Mouse (Mus musculus): ENCODE measurements at regions not wholly inside any gene's neighbourhood (a gene's known extent, or its start where the extent isn't known, plus 50 kb on each side); places are given as distances from the start of the nearest gene placed in this dataset.

DNA sequence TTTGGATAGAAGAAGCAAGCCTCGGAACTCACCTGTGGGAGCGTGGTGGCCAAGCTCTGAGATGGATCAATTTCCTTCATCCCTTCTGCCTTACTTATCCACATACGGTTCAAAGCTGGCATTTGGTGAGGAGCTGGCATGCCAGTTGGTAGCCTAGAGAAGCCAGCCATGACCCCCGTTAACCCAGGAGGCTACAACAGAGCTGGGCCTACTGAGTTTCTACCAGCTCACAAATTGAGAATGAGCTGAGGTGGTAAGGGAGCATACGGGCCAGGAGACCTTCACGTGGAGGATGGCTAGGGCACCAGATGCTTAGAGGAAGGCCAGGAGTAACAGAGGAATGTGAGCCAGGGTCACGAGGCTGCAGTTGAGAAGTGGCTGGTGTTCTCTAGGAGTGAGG is 139.2 kb downstream of the Slc38a4 start:
- H3K79me2 ChIP-seq (ENCODE audit: control insufficient read depth, insufficient read depth) = no peaks in the 10 kb centered on the region
- no peak overlapping the region for H3ac ChIP-seq (ENCODE audit: control insufficient read depth, insufficient read length, low read depth)
- H3K27me3 ChIP-seq (ENCODE audit: control insufficient read depth, insufficient read depth, insufficient read length) = no peaks in the 10 kb centered on the region
- H3K4me3 ChIP-seq (ENCODE audit: insufficient read depth, poor library complexity, severe bottlenecking) = no peak overlapping the region
- H3K36me3 ChIP-seq (ENCODE audit: control insufficient read depth, insufficient read depth) = no peaks in the 10 kb centered on the region
- TF ChIP-seq CTCF (IDR thresholded peaks at IDR 0.05; ENCODE audit: control insufficient read depth, insufficient read depth, insufficient read length) (no peak), USF1 (IDR thresholded peaks at IDR 0.05; ENCODE audit: low read depth) (no peak), FOSL1 (IDR thresholded peaks at IDR 0.05; ENCODE audit: insufficient read depth, low read length, poor library complexity, severe bottlenecking) (no peak), MAX (IDR thresholded peaks at IDR 0.05) (no peak), MYOG (IDR thresholded peaks at IDR 0.05; ENCODE audit: control insufficient read depth, extremely low read depth, insufficient read length) (no peak)
- no peaks in the 10 kb centered on the region for H3K79me3 ChIP-seq (ENCODE audit: low read depth)

DNA sequence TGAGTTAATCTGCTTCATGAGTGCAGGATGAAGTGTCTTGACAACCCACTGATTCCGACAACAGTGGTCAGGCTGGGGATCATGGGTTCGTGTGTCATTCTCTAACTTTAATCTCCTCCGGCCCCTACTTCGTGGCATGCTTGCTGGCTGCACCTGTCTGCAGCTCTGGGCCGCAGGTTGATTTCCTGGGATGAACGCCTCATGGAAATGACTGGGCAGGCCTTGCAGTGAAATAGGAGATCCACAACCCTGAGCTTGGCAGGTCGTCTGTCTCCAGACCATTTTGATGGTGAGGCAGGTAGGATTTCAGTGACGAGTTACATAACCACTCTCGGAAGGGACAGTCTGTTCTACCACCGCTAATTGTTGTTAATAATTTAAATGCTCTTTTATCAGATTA is 140.2 kb downstream of the Slc38a4 start:
- TF ChIP-seq USF1 (IDR thresholded peaks at IDR 0.05; ENCODE audit: low read depth) (no peak), MAX (IDR thresholded peaks at IDR 0.05) (no peak), MYOG (IDR thresholded peaks at IDR 0.05; ENCODE audit: control insufficient read depth, extremely low read depth, insufficient read length) (no peak), MYOD1 (IDR thresholded peaks at IDR 0.05; ENCODE audit: control insufficient read depth, insufficient read length, low read depth) (no peak), CTCF (IDR thresholded peaks at IDR 0.05; ENCODE audit: control insufficient read depth, insufficient read depth, insufficient read length) (no peak), FOSL1 (IDR thresholded peaks at IDR 0.05; ENCODE audit: insufficient read depth, low read length, poor library complexity, severe bottlenecking) (no peak), CEBPB (IDR thresholded peaks at IDR 0.05; ENCODE audit: low read depth) (no peak)
- no peak overlapping the region for H3ac ChIP-seq (ENCODE audit: control insufficient read depth, insufficient read length, low read depth)
- no peaks in the 10 kb centered on the region for H3K27me3 ChIP-seq (ENCODE audit: control insufficient read depth, insufficient read depth, insufficient read length)
- no peak overlapping the region for H3K4me3 ChIP-seq (ENCODE audit: insufficient read depth, poor library complexity, severe bottlenecking)
- no peaks in the 10 kb centered on the region for H3K36me3 ChIP-seq (ENCODE audit: control insufficient read depth, insufficient read depth)
- H3K79me2 ChIP-seq (ENCODE audit: control insufficient read depth, insufficient read depth) = no peaks in the 10 kb centered on the region
- H3K79me3 ChIP-seq (ENCODE audit: low read depth) = no peaks in the 10 kb centered on the region

DNA sequence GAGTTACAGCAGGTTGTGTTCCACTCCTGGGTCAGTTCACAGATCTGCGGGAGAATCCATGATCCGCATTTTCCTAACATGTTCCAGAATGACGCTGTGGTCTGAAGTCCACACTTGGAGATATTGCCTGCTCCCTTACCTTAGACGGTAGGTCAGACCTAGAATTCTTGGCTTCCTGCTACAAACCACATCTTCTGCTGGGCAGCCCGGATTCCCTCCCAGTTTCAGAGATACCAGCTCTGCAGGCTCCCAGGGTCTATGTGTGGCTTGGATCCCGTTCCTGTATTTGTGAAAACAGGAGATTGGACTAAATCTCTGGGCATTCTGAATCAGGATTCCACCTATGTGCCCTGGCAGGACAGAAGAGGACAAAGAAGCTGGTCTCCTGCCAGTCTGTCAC is 140.8 kb downstream of the Slc38a4 start:
- H3ac ChIP-seq (ENCODE audit: control insufficient read depth, insufficient read length, low read depth) = no peak overlapping the region
- TF ChIP-seq CTCF (IDR thresholded peaks at IDR 0.05; ENCODE audit: control insufficient read depth, insufficient read depth, insufficient read length) (no peak), CEBPB (IDR thresholded peaks at IDR 0.05; ENCODE audit: low read depth) (no peak), MAX (IDR thresholded peaks at IDR 0.05) (no peak), FOSL1 (IDR thresholded peaks at IDR 0.05; ENCODE audit: insufficient read depth, low read length, poor library complexity, severe bottlenecking) (no peak), MYOD1 (IDR thresholded peaks at IDR 0.05; ENCODE audit: control insufficient read depth, insufficient read length, low read depth) (no peak), MYOG (IDR thresholded peaks at IDR 0.05; ENCODE audit: control insufficient read depth, extremely low read depth, insufficient read length) (no peak), USF1 (IDR thresholded peaks at IDR 0.05; ENCODE audit: low read depth) (no peak)
- H3K79me2 ChIP-seq (ENCODE audit: control insufficient read depth, insufficient read depth) = no peaks in the 10 kb centered on the region
- H3K27me3 ChIP-seq (ENCODE audit: control insufficient read depth, insufficient read depth, insufficient read length) = no peaks in the 10 kb centered on the region
- no peak overlapping the region for H3K4me3 ChIP-seq (ENCODE audit: insufficient read depth, poor library complexity, severe bottlenecking)
- no peaks in the 10 kb centered on the region for H3K36me3 ChIP-seq (ENCODE audit: control insufficient read depth, insufficient read depth)
- no peaks in the 10 kb centered on the region for H3K79me3 ChIP-seq (ENCODE audit: low read depth)

DNA sequence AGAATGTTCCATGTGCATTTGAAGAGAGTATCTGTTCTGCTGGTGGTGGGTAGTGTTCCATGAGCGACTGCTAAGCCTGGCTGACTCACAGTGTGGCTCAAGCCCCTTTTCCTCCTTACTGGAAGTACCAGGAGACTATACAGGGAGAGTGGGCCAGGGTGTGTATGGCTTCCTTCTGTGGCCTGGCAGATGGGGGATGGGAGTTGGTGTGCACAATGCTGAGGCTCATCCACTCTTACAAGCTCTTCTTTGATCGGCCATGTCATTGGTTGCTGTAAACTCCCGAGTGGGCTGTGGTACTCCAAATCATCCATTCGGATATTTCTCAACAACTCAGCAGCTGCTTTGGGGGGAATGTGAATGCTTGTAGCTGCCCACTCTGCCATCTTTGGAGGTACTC is 150.2 kb downstream of the Slc38a4 start:
- H3K79me2 ChIP-seq (ENCODE audit: control insufficient read depth, insufficient read depth) = no peaks in the 10 kb centered on the region

GRCm38 (mm10) chr15:96903461-96903860 is 152.3 kb downstream of the Slc38a4 start:
- TF ChIP-seq MYOD1 (IDR thresholded peaks at IDR 0.05; ENCODE audit: control insufficient read depth, insufficient read length, low read depth) (no peak), USF1 (IDR thresholded peaks at IDR 0.05; ENCODE audit: low read depth) (no peak), CEBPB (IDR thresholded peaks at IDR 0.05; ENCODE audit: low read depth) (no peak), MAX (IDR thresholded peaks at IDR 0.05) (no peak), CTCF (IDR thresholded peaks at IDR 0.05; ENCODE audit: control insufficient read depth, insufficient read depth, insufficient read length) (no peak), FOSL1 (IDR thresholded peaks at IDR 0.05; ENCODE audit: insufficient read depth, low read length, poor library complexity, severe bottlenecking) (no peak), MYOG (IDR thresholded peaks at IDR 0.05; ENCODE audit: control insufficient read depth, extremely low read depth, insufficient read length) (no peak)

More for the DNA sequence above, 150.2 kb downstream of the Slc38a4 start:
- Histone ChIP-seq H3K79me3 (ENCODE audit: low read depth) (no peaks in the 10 kb centered on the region), H3K27me3 (ENCODE audit: control insufficient read depth, insufficient read depth, insufficient read length) (no peaks in the 10 kb centered on the region), H3K4me3 (ENCODE audit: insufficient read depth, poor library complexity, severe bottlenecking) (no peak overlapping the region), H3K36me3 (ENCODE audit: control insufficient read depth, insufficient read depth) (no peaks in the 10 kb centered on the region), H3ac (ENCODE audit: control insufficient read depth, insufficient read length, low read depth) (no peak overlapping the region)
- TF ChIP-seq FOSL1 (IDR thresholded peaks at IDR 0.05; ENCODE audit: insufficient read depth, low read length, poor library complexity, severe bottlenecking) = no peak
- TF ChIP-seq MYOG (IDR thresholded peaks at IDR 0.05; ENCODE audit: control insufficient read depth, extremely low read depth, insufficient read length) = no peak
- no peak for TF ChIP-seq CTCF (IDR thresholded peaks at IDR 0.05; ENCODE audit: control insufficient read depth, insufficient read depth, insufficient read length)
- no peak for TF ChIP-seq MAX (IDR thresholded peaks at IDR 0.05)
- no peak for TF ChIP-seq CEBPB (IDR thresholded peaks at IDR 0.05; ENCODE audit: low read depth)
- TF ChIP-seq MYOD1 (IDR thresholded peaks at IDR 0.05; ENCODE audit: control insufficient read depth, insufficient read length, low read depth) = no peak
- TF ChIP-seq USF1 (IDR thresholded peaks at IDR 0.05; ENCODE audit: low read depth) = no peak

DNA sequence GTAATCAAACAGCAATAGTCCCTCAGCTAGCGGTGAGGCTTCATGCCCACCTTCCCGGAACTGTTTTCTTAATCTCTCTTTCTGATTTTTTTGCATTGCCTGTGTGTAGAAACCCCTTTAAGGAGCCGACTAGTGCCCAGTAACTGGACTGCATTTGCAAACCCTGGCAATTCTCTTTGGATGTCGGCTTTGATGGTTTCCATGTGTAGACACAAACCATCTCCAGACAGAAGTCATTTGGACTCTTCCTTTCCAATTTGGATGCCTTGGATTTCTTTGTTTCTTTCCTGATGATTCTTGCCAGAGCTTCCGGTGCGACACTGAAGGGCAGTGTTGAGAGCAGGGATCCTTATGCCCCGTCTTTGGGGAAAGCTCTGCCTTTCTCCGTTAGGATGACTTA is 153.0 kb downstream of the Slc38a4 start:
- TF ChIP-seq CTCF (IDR thresholded peaks at IDR 0.05; ENCODE audit: control insufficient read depth, insufficient read depth, insufficient read length) (no peak), MYOG (IDR thresholded peaks at IDR 0.05; ENCODE audit: control insufficient read depth, extremely low read depth, insufficient read length) (no peak), MYOD1 (IDR thresholded peaks at IDR 0.05; ENCODE audit: control insufficient read depth, insufficient read length, low read depth) (no peak), USF1 (IDR thresholded peaks at IDR 0.05; ENCODE audit: low read depth) (no peak), CEBPB (IDR thresholded peaks at IDR 0.05; ENCODE audit: low read depth) (no peak), FOSL1 (IDR thresholded peaks at IDR 0.05; ENCODE audit: insufficient read depth, low read length, poor library complexity, severe bottlenecking) (no peak), MAX (IDR thresholded peaks at IDR 0.05) (no peak)
- Histone ChIP-seq H3K27me3 (ENCODE audit: control insufficient read depth, insufficient read depth, insufficient read length) (no peaks in the 10 kb centered on the region), H3ac (ENCODE audit: control insufficient read depth, insufficient read length, low read depth) (no peak overlapping the region), H3K4me3 (ENCODE audit: insufficient read depth, poor library complexity, severe bottlenecking) (no peak overlapping the region), H3K79me2 (ENCODE audit: control insufficient read depth, insufficient read depth) (no peaks in the 10 kb centered on the region), H3K79me3 (ENCODE audit: low read depth) (no peaks in the 10 kb centered on the region), H3K36me3 (ENCODE audit: control insufficient read depth, insufficient read depth) (no peaks in the 10 kb centered on the region)

More at GRCm38 (mm10) chr15:96903461-96903860, 152.3 kb downstream of the Slc38a4 start:
- no peaks in the 10 kb centered on the region for H3K36me3 ChIP-seq (ENCODE audit: control insufficient read depth, insufficient read depth)
- no peaks in the 10 kb centered on the region for H3K27me3 ChIP-seq (ENCODE audit: control insufficient read depth, insufficient read depth, insufficient read length)
- H3K79me2 ChIP-seq (ENCODE audit: control insufficient read depth, insufficient read depth) = no peaks in the 10 kb centered on the region
- H3K79me3 ChIP-seq (ENCODE audit: low read depth) = no peaks in the 10 kb centered on the region
- no peak overlapping the region for H3ac ChIP-seq (ENCODE audit: control insufficient read depth, insufficient read length, low read depth)
- no peak overlapping the region for H3K4me3 ChIP-seq (ENCODE audit: insufficient read depth, poor library complexity, severe bottlenecking)
